Mouse (Mus musculus) frontal cortex, postnatal 10 days (tissue): Measurements from ENCODE around the gene Kdm7a.

ENCODE experiments used
- DNase-seq, 2 experiments: peaks; one replicate each; pipeline ENCODE4 v3.0.0; 2022; ENCODE audit warnings: low spot score in 2 of 2, mixed read lengths in 1 of 2

Gene Kdm7a

DNA sequence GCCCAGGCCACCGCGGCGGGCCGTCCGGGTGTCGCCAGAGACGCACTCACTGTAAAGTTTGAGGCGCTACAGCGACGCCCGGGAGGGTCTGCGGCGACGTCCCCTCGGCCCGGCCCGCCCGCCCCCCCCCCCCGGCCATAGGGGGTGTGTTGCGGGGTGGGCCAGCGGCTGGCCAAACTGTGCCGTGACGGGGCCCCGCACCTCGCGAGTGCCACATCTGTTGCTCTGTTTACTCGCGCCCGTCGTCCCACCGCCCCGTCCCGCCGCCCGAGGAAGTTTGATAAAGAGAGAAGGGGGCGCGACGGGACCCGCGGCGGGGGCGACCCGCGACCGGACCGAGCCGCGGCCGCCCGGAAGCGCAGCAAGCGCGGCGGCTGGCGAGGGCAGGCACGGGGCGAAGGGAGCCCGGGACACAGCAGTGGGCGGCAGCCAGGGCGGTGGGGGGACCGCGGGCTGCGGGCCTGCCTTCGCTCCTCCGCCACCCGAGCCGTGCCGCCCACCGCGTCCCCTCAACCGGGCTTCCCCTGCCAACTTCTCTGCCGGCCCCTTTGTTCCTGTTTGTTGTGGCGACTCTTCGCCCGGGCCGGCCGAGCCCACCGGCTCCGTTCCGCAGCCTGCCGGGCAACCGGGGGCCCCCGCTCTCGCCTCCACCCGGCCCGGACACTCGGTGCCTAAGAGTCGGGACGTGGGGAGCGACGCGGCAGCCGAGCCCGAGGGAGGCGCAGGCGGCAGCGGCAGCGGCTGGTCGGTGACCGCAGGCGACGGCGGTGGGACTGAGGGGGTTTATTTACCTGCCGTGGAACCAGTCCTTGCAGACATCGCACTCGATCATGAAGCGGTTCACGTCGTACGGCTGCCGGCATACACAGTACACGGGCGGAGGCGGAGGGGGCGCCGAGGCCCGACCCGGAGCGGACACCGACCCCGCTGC is 674 bp downstream of the Kdm7a start:
- peak in 1 of 2 experiments; percentile 55 for DNase-seq

GRCm38 (mm10) chr6:39205064-39205649 is 1.4 kb downstream of the Kdm7a start:
- DNase-seq, result peak; percentile 22 to 37

- no peak for DNase-seq
These were observed 2.1 kb downstream of the Kdm7a start for GRCm38 (mm10) chr6:39204444-39204843.

DNA sequence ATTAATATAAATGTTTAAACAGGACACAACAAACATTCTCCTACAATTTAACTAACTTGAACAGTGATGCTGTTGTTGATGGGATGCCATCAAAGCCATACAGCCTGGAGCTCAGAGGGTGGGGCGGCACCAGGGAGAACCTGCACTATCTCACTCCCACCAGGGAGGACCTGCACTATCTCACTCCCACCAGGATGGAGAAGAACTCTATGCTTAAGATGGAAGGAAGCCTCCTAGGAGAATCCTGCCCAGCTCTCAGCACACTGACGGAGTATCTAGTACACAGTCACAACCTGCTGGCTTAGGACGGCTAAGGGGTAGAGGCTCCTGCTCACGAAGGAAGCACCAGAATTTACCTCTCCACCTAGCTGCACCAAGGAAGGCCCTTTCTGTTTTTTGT is 3.4 kb downstream of the Kdm7a start:
- DNase-seq, result no peak

- DNase-seq, result no peak
These were observed 13.6 kb downstream of the Kdm7a start for GRCm38 (mm10) chr6:39193006-39193405.

DNA sequence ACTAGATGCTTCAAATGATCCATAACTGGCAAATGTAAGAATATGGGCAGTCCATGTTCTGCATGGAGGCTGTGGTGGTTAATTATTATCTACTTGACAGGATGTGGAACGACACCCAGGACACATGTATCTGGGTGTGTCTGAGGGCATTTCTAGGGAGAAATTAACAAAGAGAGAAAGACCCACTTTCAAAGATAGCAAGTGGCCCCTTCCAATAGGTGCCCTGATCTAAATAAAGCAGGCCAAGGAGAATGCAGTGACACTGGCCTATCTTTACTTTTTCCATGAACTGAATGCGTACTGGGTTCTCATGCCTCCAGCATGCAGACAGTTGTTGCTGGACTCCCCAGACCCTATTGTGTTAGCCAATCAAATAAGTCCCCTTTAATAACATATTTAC is 15.1 kb downstream of the Kdm7a start:
- no peak for DNase-seq

DNA sequence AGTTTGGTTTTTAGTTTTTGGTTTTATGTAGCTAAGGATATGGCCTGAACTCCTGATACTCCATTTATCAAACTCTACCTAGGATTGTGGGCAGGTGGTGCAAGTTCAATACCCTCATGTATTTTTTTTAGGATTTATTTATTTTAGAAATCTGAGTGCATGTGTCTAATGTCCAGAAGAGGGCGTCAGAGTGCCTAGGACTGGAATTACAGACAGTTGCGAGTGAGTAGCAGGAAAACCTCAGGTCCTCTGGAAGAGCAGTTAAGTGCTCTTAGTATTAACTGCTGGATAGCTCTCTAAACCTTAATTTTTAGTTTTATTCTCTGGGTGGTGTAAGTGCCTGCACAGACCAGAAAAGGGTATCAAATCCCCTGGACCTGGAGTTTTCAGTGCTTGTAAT is 19.4 kb downstream of the Kdm7a start:
- no peak for DNase-seq

GRCm38 (mm10) chr6:39169089-39169488 is 37.5 kb downstream of the Kdm7a start:
- no peak for DNase-seq

DNA sequence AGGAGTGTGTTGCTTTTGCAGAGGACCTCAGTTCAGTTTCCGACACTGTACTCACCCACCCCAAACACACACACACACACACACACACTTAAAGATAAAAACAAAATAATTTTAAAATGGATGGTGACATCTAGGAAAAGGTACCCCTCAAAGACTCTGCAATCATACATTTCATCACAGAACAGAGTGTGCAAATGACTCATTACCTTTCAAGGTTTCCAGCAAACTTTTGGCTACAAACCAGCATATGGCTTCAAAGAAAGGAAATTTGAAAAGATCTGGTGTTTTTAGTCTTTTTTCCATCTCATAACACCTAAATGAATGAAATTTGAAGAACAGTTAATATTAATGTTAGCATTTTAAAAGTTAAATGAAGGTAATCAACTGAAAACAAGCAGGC is 41.7 kb downstream of the Kdm7a start:
- DNase-seq, result no peak

- DNase-seq, result no peak
These were observed 44.6 kb downstream of the Kdm7a start for GRCm38 (mm10) chr6:39161975-39162374.

DNA sequence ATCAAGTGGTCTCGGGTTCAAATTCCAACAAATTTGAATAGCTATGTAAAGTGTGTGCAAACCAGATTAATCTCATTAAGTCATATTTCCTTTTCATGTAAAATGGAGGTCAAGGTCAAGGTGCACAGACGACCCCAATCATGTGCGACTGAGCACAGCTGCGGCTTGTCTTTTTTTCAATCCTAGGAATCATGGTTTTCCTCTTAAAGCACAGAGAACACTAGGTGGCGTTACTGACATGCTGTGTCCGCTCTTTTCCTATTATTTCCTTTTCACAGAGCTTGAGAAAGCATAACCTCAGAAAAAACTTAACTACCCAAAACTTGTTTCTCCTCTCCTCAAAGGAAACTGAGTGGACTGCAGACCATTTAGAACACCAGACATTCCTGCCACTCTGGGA is 60.5 kb downstream of the Kdm7a start:
- DNase-seq, result no peak

- DNase-seq, result no peak
These were observed 74.0 kb downstream of the Kdm7a start for GRCm38 (mm10) chr6:39132556-39132955.

DNA sequence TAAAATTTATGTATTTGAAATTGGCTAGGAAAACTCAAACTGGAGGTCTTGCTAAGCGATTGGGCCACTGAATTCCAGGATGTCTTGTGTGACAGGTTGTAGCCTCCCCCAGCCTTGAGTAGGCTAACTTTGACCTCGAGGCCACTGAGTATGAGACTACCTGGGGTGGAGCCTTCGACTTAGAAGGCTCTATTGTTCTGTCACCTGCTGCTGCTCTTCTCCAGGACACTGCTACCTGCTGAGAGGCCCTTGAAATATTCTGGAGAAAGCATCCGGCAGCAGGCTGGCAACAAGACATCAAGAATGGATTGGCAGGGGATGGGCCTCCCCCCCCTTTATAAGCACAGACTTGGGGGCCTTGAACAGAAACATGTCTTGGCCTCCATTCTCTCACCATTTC is 75.1 kb downstream of the Kdm7a start:
- no peak for DNase-seq

DNA sequence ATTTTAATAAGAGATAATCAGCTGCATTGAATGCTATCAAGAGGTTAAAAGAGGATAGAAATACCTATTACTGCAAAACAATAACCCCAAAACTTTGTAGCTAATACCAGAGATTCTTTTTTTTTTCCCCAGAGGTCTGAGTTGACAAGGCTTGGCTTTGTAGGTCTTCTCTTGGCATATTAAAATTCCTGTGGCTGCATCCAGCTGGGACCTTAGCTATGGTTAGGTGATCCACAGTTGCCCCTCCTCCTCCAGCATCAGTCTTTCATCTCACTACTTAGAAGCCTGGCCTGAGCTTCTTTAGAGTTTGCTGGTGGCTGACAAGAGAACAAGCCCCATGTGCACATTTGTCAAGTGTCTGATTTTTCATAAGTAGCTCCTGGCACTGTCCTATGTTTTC is 81.9 kb downstream of the Kdm7a start:
- no peak for DNase-seq

DNA sequence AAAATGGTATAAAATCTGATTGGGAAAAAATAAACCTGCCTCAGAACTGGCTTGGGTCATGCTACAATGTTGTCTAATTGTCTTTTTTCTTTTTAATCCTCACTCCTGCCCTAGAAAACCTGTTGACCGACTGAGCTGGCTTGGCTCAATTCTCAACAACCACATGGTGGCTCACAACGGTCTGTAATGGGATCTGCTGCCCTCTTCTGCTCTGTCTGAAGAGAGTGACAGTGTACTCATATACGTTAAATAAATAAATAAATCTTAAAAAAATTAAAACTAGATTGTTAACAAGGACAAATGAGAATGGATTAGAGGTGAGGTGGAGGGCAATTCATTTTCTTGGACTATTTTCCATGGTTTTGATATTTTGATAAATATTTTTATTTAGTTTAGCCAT is 85.9 kb downstream of the Kdm7a start:
- no peak for DNase-seq

DNA sequence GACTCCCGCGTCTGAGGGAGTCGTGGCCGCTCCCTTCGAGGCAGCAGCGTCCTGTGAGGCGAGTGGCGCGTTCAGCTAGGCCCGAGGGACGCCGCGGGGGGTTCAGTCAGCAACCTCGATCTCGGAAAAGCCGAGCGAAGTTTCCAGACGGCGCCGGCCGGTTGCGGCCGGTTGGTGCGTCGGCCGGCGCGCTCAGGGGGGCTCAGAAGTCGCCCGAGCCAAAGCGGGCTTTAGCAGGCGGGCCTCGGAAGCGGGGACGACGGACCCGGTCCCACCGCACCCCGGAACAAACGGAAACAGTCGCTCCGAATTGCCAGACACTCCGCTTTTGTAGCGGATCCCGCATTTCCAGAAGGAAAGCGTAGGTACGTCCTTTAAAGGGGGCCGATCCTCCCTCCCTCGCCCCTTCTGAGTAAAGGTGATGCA is 88.1 kb downstream of the Kdm7a start:
- DNase-seq, result peak in 1 of 2 experiments; percentile 9

GRCm38 (mm10) chr6:39117584-39118455 is 88.8 kb downstream of the Kdm7a start, which contains the start of gene Parp12:
TSS of gene Parp12 (minus strand) at chr6:39118349.
- peak in 1 of 2 experiments; percentile 49 for DNase-seq

DNA sequence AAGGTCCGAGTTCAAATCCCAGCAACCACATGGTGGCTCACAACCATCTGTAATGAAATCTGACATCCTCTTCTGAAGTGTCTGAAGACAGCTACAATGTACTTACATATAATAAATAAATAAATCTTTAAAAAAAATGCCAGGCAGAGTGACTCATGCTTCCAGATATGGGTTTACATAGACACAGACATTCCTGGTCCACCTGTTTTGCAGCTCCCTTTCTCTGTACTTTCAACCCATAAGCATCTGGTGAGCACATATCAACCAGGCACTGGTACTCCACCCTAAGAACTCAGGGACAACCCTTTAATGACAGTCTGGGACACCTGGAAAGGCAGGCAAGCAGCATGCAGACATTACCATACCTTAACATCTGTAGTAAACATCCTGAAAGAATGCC is 91.2 kb downstream of the Kdm7a start:
- DNase-seq, result no peak

- DNase-seq, result no peak
These were observed 93.4 kb downstream of the Kdm7a start for GRCm38 (mm10) chr6:39113141-39113540.

- DNase-seq, result no peak
These were observed 93.9 kb downstream of the Kdm7a start for GRCm38 (mm10) chr6:39112701-39113100.

DNA sequence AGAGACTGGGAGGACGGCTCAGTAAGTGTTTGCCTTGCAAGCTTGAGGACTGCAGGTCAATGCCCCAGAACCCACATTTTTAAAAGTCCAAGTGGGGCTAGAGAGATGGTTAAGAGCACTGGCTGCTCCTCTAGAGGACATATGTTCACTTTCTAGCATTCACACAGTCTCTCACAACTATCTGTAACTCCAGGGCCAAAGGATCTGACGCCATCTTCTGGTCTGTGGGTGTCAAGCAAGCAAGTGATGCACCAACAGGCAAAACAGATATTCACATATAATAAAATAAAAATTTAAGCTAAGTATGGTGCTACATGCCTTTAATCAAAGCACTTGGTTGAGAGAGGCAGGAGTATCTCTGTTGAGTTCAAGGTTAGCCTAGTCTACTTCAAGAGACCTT is 99.8 kb downstream of the Kdm7a start:
- DNase-seq, result no peak

- DNase-seq, result no peak
These were observed 102.0 kb downstream of the Kdm7a start for GRCm38 (mm10) chr6:39104631-39105030.
